Mouse (Mus musculus): ENCODE results near the gene Gsn. TPM values are rescaled to one million over a fixed set of nuclear protein-coding genes. Genes with fewer than 3 reads are reported as not detected.
A peak's percentile ranks its signal among the peaks of the same experiment; 100 is the strongest.

The Gsn gene
- total RNA-seq, 1 experiment from 2014 or later: 187 TPM

- no peak for ATAC-seq (ENCODE audit: extremely low read depth, insufficient number of reproducible peaks, low FRiP score, poor library complexity, severe bottlenecking)
Measured at GRCm38 (mm10) chr2:35342605-35343004, 86.4 kb downstream of the Gsn start.

GRCm38 (mm10) chr2:35345984-35346383 lies 89.8 kb downstream of the Gsn start:
- ATAC-seq (ENCODE audit: extremely low read depth, insufficient number of reproducible peaks, low FRiP score, poor library complexity, severe bottlenecking): no peak

- ATAC-seq (ENCODE audit: extremely low read depth, insufficient number of reproducible peaks, low FRiP score, poor library complexity, severe bottlenecking): peak; percentile 53; the same call in 1 of the 2 replicates
Measured at GRCm38 (mm10) chr2:35349184-35349583, 93.0 kb downstream of the Gsn start.

Other genes starting within 250 kb of the Gsn start
- not detected in 2 replicates for gene Hc, start 194.9 kb upstream of the Gsn start, total RNA-seq (2017)
- 1.7 and 2.7 TPM in 2 replicates for gene AI182371, start 154.8 kb upstream of the Gsn start, total RNA-seq (2017)
- gene Cntrl, start 146.9 kb upstream of the Gsn start, total RNA-seq (2017): 218 and 252 TPM in 2 replicates
- 215 and 295 TPM in 2 replicates for gene Rab14, start 55.3 kb upstream of the Gsn start, total RNA-seq (2017)
- 14.0 and 15.0 TPM in 2 replicates for gene Stom, start 80.6 kb downstream of the Gsn start, total RNA-seq (2017)
- gene 4930568D16Rik, start 111.3 kb downstream of the Gsn start, total RNA-seq (2017): not detected in 2 replicates
- gene 4930402F06Rik, start 140.8 kb downstream of the Gsn start, total RNA-seq (2017): 0.61 TPM in 1 of 2 replicates, not detected in the other
- 52.3 and 56.3 TPM in 2 replicates for gene Ggta1, start 206.9 kb downstream of the Gsn start, total RNA-seq (2017)